Mouse (Mus musculus): ENCODE measurements at regions not wholly inside any gene's neighbourhood (a gene's known extent, or its start where the extent isn't known, plus 50 kb on each side); places are given as distances from the start of the nearest gene placed in this dataset.
"Not testable (repeated sequence)": the region's sequence is repeated elsewhere in the genome, so short reads cannot be mapped to it uniquely, and the experiment has no call there.

DNA sequence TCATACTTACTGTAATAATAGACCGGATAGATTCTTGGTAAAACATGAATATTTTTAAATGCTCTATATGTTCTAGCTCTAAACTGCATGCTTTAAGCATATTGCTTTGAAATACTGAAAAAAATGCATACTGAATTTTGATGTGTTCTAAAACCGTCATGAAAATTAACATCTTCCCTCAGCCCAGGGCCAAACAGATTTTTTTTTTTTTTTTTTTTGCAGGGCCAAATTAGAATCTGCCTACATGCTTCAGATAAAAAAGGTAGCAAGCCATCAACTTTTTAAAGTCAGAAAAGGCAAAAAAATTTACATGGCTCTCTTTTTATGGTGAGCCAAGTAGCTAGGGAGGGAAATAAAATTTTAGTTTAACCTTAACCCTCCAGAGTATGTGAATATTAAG is 692.7 kb upstream of the Nr2f1 start:
- Histone ChIP-seq H3K9ac (replicated peaks) (no peak overlapping the region), H3K4me2 (replicated peaks) (no peak overlapping the region), H3K9me3 (no peaks in the 10 kb centered on the region), H3K27ac (no peak overlapping the region), H3K4me3 (replicated peaks) (no peak overlapping the region), H3K36me3 (no peaks in the 10 kb centered on the region), H3K4me1 (replicated peaks) (no peaks in the 10 kb centered on the region), H3K27me3 (no peaks in the 10 kb centered on the region)
- 86% methylated on average over 2 of the region's 2 CpGs for WGBS
- no peak for ATAC-seq

GRCm38 (mm10) chr13:78883062-78883461 is 683.5 kb upstream of the Nr2f1 start:
- no peak overlapping the region for H3K9ac ChIP-seq (replicated peaks)
- H3K4me2 ChIP-seq (replicated peaks), result no peak overlapping the region
- no peaks in the 10 kb centered on the region for H3K27me3 ChIP-seq
- no peak overlapping the region for H3K27ac ChIP-seq
- no peaks in the 10 kb centered on the region for H3K36me3 ChIP-seq
- WGBS, result 95% methylated on average over 1 of the region's 1 CpGs
- H3K4me3 ChIP-seq (replicated peaks), result no peak overlapping the region
- H3K9me3 ChIP-seq, result no peaks in the 10 kb centered on the region
- ATAC-seq, result no peak
- no peaks in the 10 kb centered on the region for H3K4me1 ChIP-seq (replicated peaks)

- H3K36me3 ChIP-seq, result no peaks in the 10 kb centered on the region
- H3K27me3 ChIP-seq, result no peaks in the 10 kb centered on the region
- no peak overlapping the region for H3K27ac ChIP-seq
- 43% methylated on average over 5 of the region's 5 CpGs for WGBS
- ATAC-seq, result no peak
- H3K9me3 ChIP-seq, result no peaks in the 10 kb centered on the region
- H3K4me1 ChIP-seq (replicated peaks), result no peaks in the 10 kb centered on the region
- H3K9ac ChIP-seq (replicated peaks), result no peak overlapping the region
- H3K4me2 ChIP-seq (replicated peaks), result no peak overlapping the region
- H3K4me3 ChIP-seq (replicated peaks), result no peak overlapping the region
Measured at GRCm38 (mm10) chr13:78872582-78872981, 673.0 kb upstream of the Nr2f1 start.

GRCm38 (mm10) chr13:78871976-78872375 is 672.4 kb upstream of the Nr2f1 start:
- no peaks in the 10 kb centered on the region for H3K4me1 ChIP-seq (replicated peaks)
- H3K4me2 ChIP-seq (replicated peaks), result no peak overlapping the region
- no peak for ATAC-seq
- no peak overlapping the region for H3K4me3 ChIP-seq (replicated peaks)
- no peaks in the 10 kb centered on the region for H3K27me3 ChIP-seq
- no peaks in the 10 kb centered on the region for H3K9me3 ChIP-seq
- no peak overlapping the region for H3K9ac ChIP-seq (replicated peaks)
- H3K36me3 ChIP-seq, result no peaks in the 10 kb centered on the region
- H3K27ac ChIP-seq, result no peak overlapping the region
- 55% methylated on average over 6 of the region's 6 CpGs for WGBS

DNA sequence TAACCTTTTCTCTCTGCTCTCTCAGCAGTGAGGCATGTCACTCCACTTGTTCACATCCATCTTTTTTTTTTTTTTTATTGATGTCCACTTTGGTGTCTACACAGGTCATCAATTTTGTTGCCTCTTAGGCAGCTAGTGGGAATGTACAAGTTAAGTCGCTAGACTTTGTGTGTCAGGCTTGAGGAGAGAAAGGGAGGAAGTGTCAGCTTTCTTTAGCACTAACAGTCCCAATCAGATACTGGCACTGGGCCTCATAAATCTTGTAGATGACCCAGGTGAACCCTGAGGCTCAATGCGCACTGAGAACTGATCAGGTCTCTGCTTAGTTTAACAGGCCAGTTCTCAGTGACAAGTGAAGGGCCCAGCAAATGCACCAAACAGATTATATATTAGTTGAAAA is 671.7 kb upstream of the Nr2f1 start:
- Histone ChIP-seq H3K4me3 (replicated peaks) (no peak overlapping the region), H3K27ac (no peak overlapping the region), H3K9ac (replicated peaks) (no peak overlapping the region), H3K9me3 (no peaks in the 10 kb centered on the region), H3K4me2 (replicated peaks) (no peak overlapping the region), H3K27me3 (no peaks in the 10 kb centered on the region), H3K4me1 (replicated peaks) (no peaks in the 10 kb centered on the region), H3K36me3 (no peaks in the 10 kb centered on the region)
- WGBS, result 85% methylated on average over 2 of the region's 2 CpGs
- no peak for ATAC-seq

- H3K4me2 ChIP-seq (replicated peaks); H3K4me1 ChIP-seq (replicated peaks); H3K27me3 ChIP-seq; H3K9me3 ChIP-seq; ATAC-seq; H3K4me3 ChIP-seq (replicated peaks); H3K27ac ChIP-seq; H3K36me3 ChIP-seq; H3K9ac ChIP-seq (replicated peaks): not testable (repeated sequence)
- 95% methylated on average over 4 of the region's 4 CpGs for WGBS
Measured at GRCm38 (mm10) chr13:78824357-78824756, 624.8 kb upstream of the Nr2f1 start.

- no peak overlapping the region for H3K9ac ChIP-seq (replicated peaks)
- whole genome bisulfite sequencing, result 60% methylated on average over 2 of the region's 2 CpGs
- no peak overlapping the region for H3K27ac ChIP-seq
- ATAC-seq, result no peak
- H3K4me2 ChIP-seq (replicated peaks), result no peak overlapping the region
- no peaks in the 10 kb centered on the region for H3K9me3 ChIP-seq
- H3K36me3 ChIP-seq, result no peaks in the 10 kb centered on the region
- H3K27me3 ChIP-seq, result no peaks in the 10 kb centered on the region
- H3K4me1 ChIP-seq (replicated peaks), result no peaks in the 10 kb centered on the region
- no peak overlapping the region for H3K4me3 ChIP-seq (replicated peaks)
Measured at GRCm38 (mm10) chr13:78809656-78810055, 610.1 kb upstream of the Nr2f1 start.

DNA sequence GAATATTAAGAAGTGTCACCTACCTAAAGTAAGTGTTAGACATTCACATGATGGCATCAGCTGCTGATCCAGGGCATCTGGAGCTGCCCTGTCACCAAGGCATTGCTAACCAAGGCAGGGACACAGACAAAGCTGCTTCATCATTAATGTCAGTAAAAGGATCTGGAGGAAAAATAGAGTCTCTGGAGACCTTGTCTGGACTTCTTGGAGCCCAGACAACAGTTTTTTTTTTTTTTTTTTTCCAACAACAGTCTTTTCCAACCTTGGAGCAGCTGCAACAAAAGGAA is 603.2 kb upstream of the Nr2f1 start:
- no peak for ATAC-seq
- H3K9ac ChIP-seq (replicated peaks), result no peak overlapping the region

DNA sequence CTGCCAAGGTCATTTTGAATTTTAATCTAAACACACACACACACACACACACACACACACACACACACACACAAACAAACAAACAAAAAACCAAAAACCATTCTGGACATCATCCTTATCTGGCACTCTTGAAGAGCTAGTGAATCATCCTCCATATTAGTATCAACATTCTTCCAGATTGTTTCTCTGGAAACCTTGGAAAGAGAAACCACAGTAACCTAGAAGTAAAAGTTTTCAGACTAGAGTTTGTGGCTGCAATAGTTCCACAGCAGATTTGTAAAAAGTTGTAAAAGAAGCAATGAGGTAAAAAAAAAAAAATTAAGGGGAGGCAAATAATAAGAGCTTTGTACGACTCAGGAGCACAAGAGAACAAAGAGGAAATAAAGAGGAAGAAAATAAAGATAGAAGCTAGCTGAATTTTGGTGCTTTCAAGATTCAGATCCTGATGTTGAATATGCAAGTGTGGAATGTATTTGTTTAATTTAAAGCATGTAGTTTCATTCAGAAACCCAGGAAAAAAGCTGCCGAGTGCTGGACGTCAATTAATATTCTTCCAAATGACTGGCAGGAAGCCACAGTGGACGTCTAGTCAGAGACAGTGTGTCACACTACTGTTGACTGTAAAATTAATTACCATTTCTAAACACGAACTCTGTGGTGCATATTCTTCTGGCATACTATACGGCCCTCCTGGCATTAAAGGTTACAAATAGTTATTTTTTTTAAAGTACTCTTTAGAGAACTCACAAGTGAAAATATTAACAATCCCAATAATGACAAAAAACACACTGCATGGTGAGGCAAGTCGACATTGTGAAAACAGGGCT is 602.7 kb upstream of the Nr2f1 start:
- no peaks in the 10 kb centered on the region for H3K36me3 ChIP-seq
- ATAC-seq, result no peak
- 57% methylated on average over 7 of the region's 7 CpGs for WGBS
- H3K27me3 ChIP-seq, result no peaks in the 10 kb centered on the region
- no peak overlapping the region for H3K9ac ChIP-seq (replicated peaks)
- H3K9me3 ChIP-seq, result no peaks in the 10 kb centered on the region
- H3K27ac ChIP-seq, result no peak overlapping the region
- no peaks in the 10 kb centered on the region; the same call in 1 of the 2 replicates for H3K4me1 ChIP-seq (replicated peaks)
- H3K4me3 ChIP-seq (replicated peaks), result no peak overlapping the region
- no peak overlapping the region for H3K4me2 ChIP-seq (replicated peaks)

More for the DNA sequence above, 603.2 kb upstream of the Nr2f1 start:
- Histone ChIP-seq H3K27ac (no peak overlapping the region), H3K36me3 (no peaks in the 10 kb centered on the region), H3K4me3 (replicated peaks) (no peak overlapping the region), H3K4me2 (replicated peaks) (no peak overlapping the region), H3K4me1 (replicated peaks) (no peaks in the 10 kb centered on the region; the same call in 1 of the 2 replicates), H3K27me3 (no peaks in the 10 kb centered on the region), H3K9me3 (no peaks in the 10 kb centered on the region)

GRCm38 (mm10) chr13:78799641-78800040 is 600.1 kb upstream of the Nr2f1 start:
- Histone ChIP-seq H3K9me3 (no peaks in the 10 kb centered on the region), H3K4me2 (replicated peaks) (no peak overlapping the region), H3K4me3 (replicated peaks) (no peak overlapping the region), H3K4me1 (replicated peaks) (no peaks in the 10 kb centered on the region; the same call in 1 of the 2 replicates), H3K27me3 (no peaks in the 10 kb centered on the region), H3K36me3 (no peaks in the 10 kb centered on the region), H3K27ac (no peak overlapping the region), H3K9ac (replicated peaks) (no peak overlapping the region)
- 84% methylated on average over 3 of the region's 3 CpGs for WGBS
- no peak for ATAC-seq

GRCm38 (mm10) chr13:78795228-78795627 is 595.7 kb upstream of the Nr2f1 start:
- H3K9ac ChIP-seq (replicated peaks), result no peak overlapping the region
- no peak for ATAC-seq
- no peaks in the 10 kb centered on the region for H3K9me3 ChIP-seq
- no peak overlapping the region for H3K27ac ChIP-seq
- H3K4me2 ChIP-seq (replicated peaks), result no peak overlapping the region
- H3K36me3 ChIP-seq, result no peaks in the 10 kb centered on the region
- H3K27me3 ChIP-seq, result no peaks in the 10 kb centered on the region
- H3K4me3 ChIP-seq (replicated peaks), result no peak overlapping the region
- no peaks in the 10 kb centered on the region for H3K4me1 ChIP-seq (replicated peaks)

- WGBS, result 94% methylated on average over 2 of the region's 2 CpGs
- Histone ChIP-seq H3K27ac (no peak overlapping the region), H3K4me2 (replicated peaks) (no peak overlapping the region), H3K4me1 (replicated peaks) (no peaks in the 10 kb centered on the region), H3K27me3 (no peaks in the 10 kb centered on the region), H3K36me3 (no peaks in the 10 kb centered on the region), H3K9ac (replicated peaks) (no peak overlapping the region), H3K4me3 (replicated peaks) (no peak overlapping the region), H3K9me3 (no peaks in the 10 kb centered on the region)
- ATAC-seq, result no peak
Measured at GRCm38 (mm10) chr13:78784285-78784684, 584.7 kb upstream of the Nr2f1 start.

DNA sequence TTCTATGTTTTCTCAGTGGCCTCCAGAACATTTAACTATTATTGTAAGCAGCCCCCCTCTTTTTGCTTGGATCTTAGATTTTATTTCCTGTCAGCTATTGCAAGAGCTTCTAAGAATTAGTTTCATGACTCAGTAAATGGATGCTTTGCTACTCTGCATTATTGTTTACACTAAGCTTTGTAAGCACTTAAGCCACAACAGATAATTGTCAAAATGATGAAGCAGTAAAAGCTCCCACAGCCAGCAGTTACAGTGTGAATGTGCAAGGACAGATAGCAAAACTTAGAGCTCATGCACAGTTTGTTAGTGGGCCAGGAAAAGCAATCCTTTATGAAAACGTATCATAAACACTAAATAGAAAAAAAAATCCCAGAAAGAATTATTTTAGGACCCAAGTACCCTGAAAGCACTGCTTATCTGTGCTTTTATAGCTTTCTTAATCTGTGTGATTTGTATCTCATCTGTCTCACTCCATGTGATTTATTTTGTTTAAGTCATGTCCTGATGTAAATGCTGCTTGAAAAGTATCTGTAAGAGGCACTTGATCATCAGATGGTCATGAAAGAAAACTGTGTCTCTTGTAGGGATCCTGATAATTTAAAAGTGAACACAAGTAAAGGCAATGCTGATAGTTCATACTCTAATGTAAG is 584.2 kb upstream of the Nr2f1 start:
- 76% methylated on average over 1 of the region's 1 CpGs for WGBS
- Histone ChIP-seq H3K4me3 (replicated peaks) (no peak overlapping the region), H3K4me2 (replicated peaks) (no peak overlapping the region), H3K27ac (no peak overlapping the region), H3K27me3 (no peaks in the 10 kb centered on the region), H3K36me3 (no peaks in the 10 kb centered on the region), H3K9ac (replicated peaks) (no peak overlapping the region), H3K4me1 (replicated peaks) (no peaks in the 10 kb centered on the region), H3K9me3 (no peaks in the 10 kb centered on the region)
- ATAC-seq, result no peak

Measured in midbrain, embryonic 13.5 days (tissue).